9 mouse cellular contexts compared by ENCODE assay signal in the genomic region with DNA sequence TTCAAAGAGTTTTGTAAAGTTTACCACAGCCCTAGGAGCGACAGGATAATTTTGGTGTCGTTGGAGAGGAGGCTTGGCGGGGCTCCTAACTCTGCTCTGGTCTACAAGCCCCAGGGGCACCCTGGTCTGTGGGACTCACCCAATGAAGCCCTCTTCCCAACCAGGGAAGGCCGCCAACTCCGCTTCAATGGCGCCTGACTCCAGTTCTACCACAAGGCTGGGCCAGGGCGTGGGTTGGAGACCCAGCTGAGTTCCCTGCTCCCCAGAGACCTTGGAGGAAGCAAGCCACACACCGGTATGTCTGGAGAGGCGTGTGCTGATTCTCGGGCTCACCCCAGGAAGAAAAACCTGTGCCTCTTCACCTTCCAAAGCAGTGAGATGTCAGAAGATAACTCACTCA.
DNase-seq lines count a peak whose midpoint lies in the region; ATAC-seq and TF ChIP-seq lines count a peak whose summit lies in the region.
"Had no signal": no experiment of that assay in that cellular context is flagged by ENCODE, and none has a peak within 500 bp of the region (broad histone marks: within the 10 kb centered on the region; RNA-seq: fewer than 3 reads in every experiment).

No protein-coding gene starts in this region.

- H3K4me3 ChIP-seq in kidney, adult 2 months (ENCODE audit: insufficient read depth, low read depth, low read length) = no peak overlapping the region
- H3K4me3 ChIP-seq in bone marrow, adult 2 months (replicated peaks; ENCODE audit: control insufficient read depth, low read depth, low read length) = no peak overlapping the region
- H3K4me3 ChIP-seq in liver, embryonic 14.5 days (ENCODE audit: insufficient read depth in 1 of 2, low read depth in 2 of 2, low read length in 2 of 2) = no peak overlapping the region
- H3K4me3 ChIP-seq: midbrain, embryonic 12.5 days had no signal

- DNase-seq in kidney, adult 2 months = peak; percentile 40
- no peak for DNase-seq in kidney, adult 8-10 months
- DNase-seq in heart, postnatal 36 days = peak; percentile 26 to 36
- DNase-seq in liver, embryonic 14.5 days (ENCODE audit: low read depth in 3 of 3, low spot score in 3 of 3) = no peak
- no peak for DNase-seq in cerebellum, postnatal 36 days
- no peak for DNase-seq in layer of hippocampus, postnatal 10 days (ENCODE audit: low spot score in 2 of 2)
- no peak for DNase-seq in right cerebral cortex, postnatal 25 days

- no peaks in the 10 kb centered on the region for H3K36me3 ChIP-seq in kidney, adult 2 months (ENCODE audit: control insufficient read depth, insufficient read depth, low read length)
- H3K36me3 ChIP-seq in liver, embryonic 14.5 days (replicated peaks; ENCODE audit: control insufficient read depth, insufficient read depth, low read depth) = no peaks in the 10 kb centered on the region
- H3K36me3 ChIP-seq: midbrain, embryonic 12.5 days had no signal

- H3K4me2 ChIP-seq in liver, embryonic 14.5 days (ENCODE audit: low read depth) = peak overlapping the region; percentile 65
- H3K4me2 ChIP-seq: midbrain, embryonic 12.5 days had no signal

- H3K9ac ChIP-seq in liver, embryonic 14.5 days (replicated peaks) = peak overlapping the region; percentile 50
- H3K9ac ChIP-seq: midbrain, embryonic 12.5 days had no signal

- intact Hi-C loops in heart, postnatal 36 days (cut with DNase I) = loop anchor here (5.0 kb wide), 3 partner anchors 47 to 247 kb away; no protein-coding TSS in a partner anchor

- no peak for ATAC-seq in liver, embryonic 14.5 days (ENCODE audit: insufficient read depth)

- no peaks in the 10 kb centered on the region for H3K27me3 ChIP-seq in kidney, adult 2 months (replicated peaks; ENCODE audit: control insufficient read depth, insufficient read depth, low read length)
- H3K27me3 ChIP-seq in liver, embryonic 14.5 days (ENCODE audit: control insufficient read depth, insufficient read depth, low read length) = no peaks in the 10 kb centered on the region

- H3K9me3 ChIP-seq in liver, embryonic 14.5 days (ENCODE audit: control insufficient read depth, low read length) = peaks cover 4% of the 10 kb centered on the region; the same call in 1 of the 2 replicates
- H3K9me3 ChIP-seq: midbrain, embryonic 12.5 days had no signal

- peak overlapping the region; percentile 43 for H3K27ac ChIP-seq in kidney, adult 2 months (ENCODE audit: insufficient read depth, low read depth, low read length)
- H3K27ac ChIP-seq in bone marrow, adult 2 months (ENCODE audit: control insufficient read depth, insufficient read depth, low read depth, low read length, poor library complexity) = peak overlapping the region; percentile 80
- H3K27ac ChIP-seq in liver, embryonic 14.5 days = peak overlapping the region; percentile 82

- H3K4me1 ChIP-seq in kidney, adult 2 months (ENCODE audit: control insufficient read depth, insufficient read depth, low read length) = peaks cover 14% of the 10 kb centered on the region
- H3K4me1 ChIP-seq in bone marrow, adult 2 months (ENCODE audit: control insufficient read depth, insufficient read depth, low read length) = peaks cover 8% of the 10 kb centered on the region
- peaks cover 44 to 47% of the 10 kb centered on the region in 2 experiments for H3K4me1 ChIP-seq in liver, embryonic 14.5 days (replicated peaks; ENCODE audit: control insufficient read depth in 2 of 2, insufficient read depth in 2 of 2, low read length in 1 of 2)

- TF ChIP-seq EP300 in liver, embryonic 14.5 days (IDR thresholded peaks at IDR 0.05; ENCODE audit: low read depth) = no peak

- TF ChIP-seq CTCF in kidney, adult 2 months (conservative IDR thresholded peaks at IDR 0.05; ENCODE audit: insufficient read depth, insufficient read length, low read depth, low read length) = no peak
- no peak for TF ChIP-seq CTCF in bone marrow, adult 2 months (IDR thresholded peaks at IDR 0.05; ENCODE audit: control insufficient read depth, insufficient read depth, low read length)
- no peak for TF ChIP-seq CTCF in liver, embryonic 14.5 days (IDR thresholded peaks at IDR 0.05; ENCODE audit: low read depth)

- WGBS in kidney, adult 2 months = 73% methylated on average over 10 of the region's 10 CpGs
- WGBS in bone marrow, adult 2 months = 65% methylated on average over 10 of the region's 10 CpGs
- 57% methylated on average over 10 of the region's 10 CpGs for WGBS in liver, embryonic 14.5 days (ENCODE audit: insufficient replicate concordance)

- TF ChIP-seq POLR2A in kidney, adult 2 months (IDR thresholded peaks at IDR 0.05; ENCODE audit: low read depth, low read length) = no peak
- TF ChIP-seq POLR2A in bone marrow, adult 2 months (IDR thresholded peaks at IDR 0.05; ENCODE audit: borderline replicate concordance, control insufficient read depth, low read depth, low read length) = no peak

Comparison
In these comparisons a context has a peak if more than half of its experiments do, and no peak if none do; other contexts are left out.
1. DNase-seq: peak in kidney, adult 2 months (single experiment) and heart, postnatal 36 days (2 of 2); none in kidney, adult 8-10 months (0 of 2), liver, embryonic 14.5 days (0 of 3), cerebellum, postnatal 36 days (0 of 2), layer of hippocampus, postnatal 10 days (0 of 2) and right cerebral cortex, postnatal 25 days (single experiment).
2. Peak in every context shown above with its lines, with median percentiles within 50 percentile points of each other: H3K27ac ChIP-seq.